In the genomic region with DNA sequence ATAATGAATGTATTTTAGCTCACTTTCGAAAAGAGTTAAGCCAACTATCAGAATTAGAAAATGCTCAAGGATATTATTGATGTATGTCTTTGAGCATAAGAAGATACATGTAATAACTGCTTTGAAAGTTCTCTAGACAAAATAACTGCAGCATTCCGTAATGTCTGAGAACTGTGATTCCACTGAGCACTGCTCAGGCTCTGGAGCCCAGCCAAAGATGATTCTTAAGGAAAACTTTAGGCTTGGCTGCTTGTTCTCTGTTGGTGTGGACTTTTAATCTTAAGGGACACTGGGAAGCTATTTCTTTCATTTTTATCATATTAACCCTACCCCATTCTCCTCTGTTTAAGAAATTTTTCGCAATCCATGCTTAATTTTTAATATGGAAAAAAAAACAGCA, we compare ENCODE assay signal across 17 mouse cellular contexts. TPM values are rescaled to one million over a fixed set of nuclear protein-coding genes. Genes with fewer than 3 reads are reported as not detected.
A peak's percentile ranks its signal among the peaks of the same experiment; 100 is the strongest.
DNase-seq lines count a peak whose midpoint lies in the region; ATAC-seq and TF ChIP-seq lines count a peak whose summit lies in the region.
"Had no signal": no experiment of that assay in that cellular context is flagged by ENCODE, and none has a peak within 500 bp of the region (broad histone marks: within the 10 kb centered on the region; RNA-seq: fewer than 3 reads in every experiment).

No protein-coding gene starts in this region.

- H3K4me2 ChIP-seq in lung, embryonic 14.5 days: no peak overlapping the region
- H3K4me2 ChIP-seq: hindbrain, embryonic 14.5 days; limb, embryonic 13.5 days; lung, embryonic 15.5 days; midbrain, embryonic 13.5 days had no signal

- peak; percentile 58; the same call in 1 of the 2 replicates for ATAC-seq in lung, embryonic 14.5 days (ENCODE audit: insufficient read depth)
- ATAC-seq: midbrain, embryonic 13.5 days had no signal

- WGBS in lung, embryonic 14.5 days: 51% methylated on average over 3 of the region's 3 CpGs

- no peak overlapping the region for H3K4me3 ChIP-seq in lung, embryonic 14.5 days (ENCODE audit: low read depth, low read length)
- H3K4me3 ChIP-seq: limb, embryonic 13.5 days; lung, embryonic 15.5 days; midbrain, embryonic 13.5 days had no signal

- no peak overlapping the region for H3K27ac ChIP-seq in lung, embryonic 14.5 days (ENCODE audit: low read depth)
- H3K27ac ChIP-seq: limb, embryonic 13.5 days; lung, embryonic 15.5 days had no signal

- no peaks in the 10 kb centered on the region for H3K4me1 ChIP-seq in lung, embryonic 14.5 days (ENCODE audit: insufficient read depth)
- H3K4me1 ChIP-seq: lung, embryonic 15.5 days had no signal

- no peak overlapping the region for H3K9ac ChIP-seq in lung, embryonic 14.5 days
- H3K9ac ChIP-seq: hindbrain, embryonic 14.5 days; limb, embryonic 13.5 days; lung, embryonic 15.5 days; midbrain, embryonic 13.5 days had no signal

- peak; percentile 8 to 17 for DNase-seq in heart, adult 18-20 months
- DNase-seq in heart, adult 11 months: no peak
- DNase-seq in lung, embryonic 14.5 days: peak; percentile 88
- no peak for DNase-seq in lung, postnatal 25 days (ENCODE audit: low spot score)
- DNase-seq in Muller cell, postnatal 12 days (ENCODE audit: inconsistent ontology term): peak; percentile 36
- peak; percentile 15 for DNase-seq in gastrocnemius, postnatal 25 days
- DNase-seq in cerebellum, adult 9-10 months: no peak
- no peak for DNase-seq in frontal cortex, postnatal 25 days (ENCODE audit: low spot score in 2 of 2)
- DNase-seq: cerebellum, adult 2 months; embryo, embryonic 11 days; right cerebral cortex, adult 18-20 months had no signal

- H3K27me3 ChIP-seq in lung, embryonic 14.5 days (ENCODE audit: insufficient read depth, low read length): no peaks in the 10 kb centered on the region
- H3K27me3 ChIP-seq: limb, embryonic 13.5 days; lung, embryonic 15.5 days; midbrain, embryonic 13.5 days had no signal

- H3K36me3 ChIP-seq in lung, embryonic 14.5 days (ENCODE audit: insufficient read depth): no peaks in the 10 kb centered on the region
- H3K36me3 ChIP-seq: limb, embryonic 13.5 days; lung, embryonic 15.5 days; midbrain, embryonic 13.5 days had no signal

- TF ChIP-seq CTCF in lung, embryonic 14.5 days (IDR thresholded peaks at IDR 0.05; ENCODE audit: low read depth): no peak

- H3K9me3 ChIP-seq in lung, embryonic 14.5 days (ENCODE audit: low read depth, low read length): no peaks in the 10 kb centered on the region
- H3K9me3 ChIP-seq: limb, embryonic 13.5 days; lung, embryonic 15.5 days; midbrain, embryonic 13.5 days had no signal

RNA-seq across cellular contexts. Expression of gene Tfec, which starts 59.9 kb away (rescaled TPM):
- total RNA-seq in heart, adult 18-20 months (2021): under 1 TPM; 0.28 to 0.42 TPM
- 0.70 and 1.1 TPM in 2 replicates for polyA plus RNA-seq in lung, embryonic 14.5 days (2014; fragmentation: Nextera tagmentation; extraction: Ambion mirVana)
- under 1 TPM in 1 of 2 experiments, not detected in 1; 0.35 TPM for total RNA-seq in gastrocnemius, postnatal 25 days (2021)
- total RNA-seq: layer of hippocampus, postnatal 14 days; MEL had no signal
- polyA plus RNA-seq: cerebellum, adult 2 months had no signal

Comparison
In these comparisons a context has a peak if more than half of its experiments do, and no peak if none do; other contexts are left out.
1. DNase-seq: peak in heart, adult 18-20 months (2 of 2), lung, embryonic 14.5 days (single experiment), Muller cell, postnatal 12 days (single experiment) and gastrocnemius, postnatal 25 days (single experiment); none in heart, adult 11 months (single experiment), lung, postnatal 25 days (single experiment), cerebellum, adult 9-10 months (single experiment) and frontal cortex, postnatal 25 days (0 of 2).